Mouse (Mus musculus) lung, embryonic 16.5 days (tissue): ENCODE measurements around the gene Gm3115. TPM values are rescaled to one million over a fixed set of nuclear protein-coding genes. Genes with fewer than 3 reads are reported as not detected.
"Not testable (repeated sequence)": the region's sequence is repeated elsewhere in the genome, so short reads cannot be mapped to it uniquely, and the experiment has no call there.

Source experiments
- ATAC-seq: fragments of 200-750 bp; cut with Nextera tagmentation; 2 replicates; pipeline ENCODE4 v1.8.0; 2017; ENCODE audit warnings: low read depth, mild to moderate bottlenecking, moderate library complexity
- H3K27ac ChIP-seq: fragments of 300-500 bp; sonication (generic); 2 replicates; pipeline ENCODE4 v1.5.1; 2014; ENCODE audit warnings: mild to moderate bottlenecking, control low read depth, low read length
- H3K27me3 ChIP-seq: fragments of 300-500 bp; sonication (generic); 2 replicates; pipeline ENCODE4 v1.6.1; 2014; ENCODE audit warnings: low read depth, low read length, mixed read lengths; ENCODE audit not compliant: control insufficient read depth, insufficient read depth
- H3K36me3 ChIP-seq: fragments of 300-500 bp; sonication (generic); 2 replicates; pipeline ENCODE4 v1.6.1; 2014; ENCODE audit warnings: low read length; ENCODE audit not compliant: control insufficient read depth, insufficient read depth
- H3K4me1 ChIP-seq: fragments of 300-500 bp; sonication (generic); replicated peaks from 2 replicates; pipeline ENCODE4 v1.6.1; 2014; ENCODE audit warnings: low read length, mixed read lengths; ENCODE audit not compliant: control insufficient read depth, insufficient read depth
- H3K4me2 ChIP-seq: fragments of 300-500 bp; sonication (generic); 2 replicates; pipeline ENCODE4 v1.6.1; 2014; ENCODE audit warnings: low read depth, low read length, control low read depth
- H3K4me3 ChIP-seq: fragments of 300-500 bp; sonication (generic); 2 replicates; pipeline ENCODE4 v1.5.1; 2014; ENCODE audit warnings: mild to moderate bottlenecking, low read length, control low read depth
- H3K9ac ChIP-seq: fragments of 300-500 bp; sonication (generic); 2 replicates; pipeline ENCODE4 v1.6.1; 2014; ENCODE audit warnings: low read length, control low read depth
- H3K9me3 ChIP-seq: fragments of 300-500 bp; sonication (generic); 2 replicates; pipeline ENCODE4 v1.6.1; 2016; ENCODE audit warnings: low read length; ENCODE audit not compliant: control insufficient read depth
- WGBS: fragments of 180-500 bp; shearing (Covaris S2); extraction: QIAGEN DNeasy Blood & Tissue Kit; methylation state at CpG from one replicate; pipeline ENCODE4 v1.1.7; 2014; 5-methylcytosine and 5-hydroxymethylcytosine counted together
- polyA plus RNA-seq: library from polyadenylated mRNA; unstranded; fragments of >200 nt; fragmentation: Nextera tagmentation; extraction: Ambion mirVana; gene quantifications from 2 replicates; pipeline ENCODE4 v1.2.1, GENCODE M21; 2015

Gene Gm3115
- not detected in 2 replicates for polyA plus RNA-seq

GRCm38 (mm10) chr14:4083820-4084219, at the start of gene Gm3115:
Gene Gm3115, plus strand, starts transcription at chr14:4084120.
- not testable (repeated sequence) for H3K27me3 ChIP-seq, ATAC-seq
- 61% methylated on average over 2 of the region's 3 CpGs for WGBS

GRCm38 (mm10) chr14:4110426-4110825, 26.5 kb downstream of the Gm3115 start, which contains the start of gene Gm8108:
Gene Gm8108, plus strand, starts transcription at chr14:4110526.
- 2% methylated on average over 34 of the region's 37 CpGs for WGBS
- not testable (repeated sequence) for H3K9me3 ChIP-seq, H3K27ac ChIP-seq, H3K9ac ChIP-seq, H3K36me3 ChIP-seq, H3K27me3 ChIP-seq, H3K4me1 ChIP-seq, ATAC-seq
- Histone ChIP-seq H3K4me2 (peak within 1 kb of the TSS; percentile 54), H3K4me3 (peak within 1 kb of the TSS; percentile 42)

More at GRCm38 (mm10) chr14:4083820-4084219, at the start of gene Gm3115:
- not testable (repeated sequence) for H3K4me3 ChIP-seq, H3K36me3 ChIP-seq, H3K4me2 ChIP-seq, H3K4me1 ChIP-seq, H3K9me3 ChIP-seq, H3K27ac ChIP-seq, H3K9ac ChIP-seq

GRCm38 (mm10) chr14:4141646-4142045, 57.7 kb downstream of the Gm3115 start:
- WGBS = 85% methylated on average over 3 of the region's 4 CpGs
- H3K36me3 ChIP-seq, H3K27me3 ChIP-seq, ATAC-seq, H3K4me1 ChIP-seq, H3K4me3 ChIP-seq, H3K27ac ChIP-seq, H3K4me2 ChIP-seq, H3K9ac ChIP-seq, H3K9me3 ChIP-seq: not testable (repeated sequence)

Other genes starting within 250 kb of the Gm3115 start
- not detected in 2 replicates for gene Gm3033, start 237.9 kb upstream of the Gm3115 start, polyA plus RNA-seq
- not detected in 2 replicates for gene Gm2916, start 199.9 kb upstream of the Gm3115 start, polyA plus RNA-seq
- gene Gm3029, start 152.4 kb upstream of the Gm3115 start, polyA plus RNA-seq = not detected in 2 replicates
- gene Gm3095, start 120.6 kb upstream of the Gm3115 start, polyA plus RNA-seq = not detected in 2 replicates
- gene Gm3099, start 85.7 kb upstream of the Gm3115 start, polyA plus RNA-seq = not detected in 2 replicates
- not detected in 2 replicates for gene Gm5796, start 60.2 kb upstream of the Gm3115 start, polyA plus RNA-seq
- gene Gm8108, start 26.4 kb downstream of the Gm3115 start, polyA plus RNA-seq = 0.16 and 0.36 TPM in 2 replicates
- not detected in 2 replicates for gene Gm3127, start 80.9 kb downstream of the Gm3115 start, polyA plus RNA-seq
- gene Gm2974, start 98.5 kb downstream of the Gm3115 start, polyA plus RNA-seq = 0.23 and 0.33 TPM in 2 replicates
- gene Gm3138, start 165.5 kb downstream of the Gm3115 start, polyA plus RNA-seq = not detected in 2 replicates
- not detected in 2 replicates for gene Gm3149, start 233.2 kb downstream of the Gm3115 start, polyA plus RNA-seq